Mouse (Mus musculus) cerebellum, adult 2 months (tissue): ENCODE results near the gene Psme3. TPM values are rescaled to one million over a fixed set of nuclear protein-coding genes. Genes with fewer than 3 reads are reported as not detected.

Experiments used
- DNase-seq, 2 experiments: peaks; one replicate each; pipeline ENCODE4 v3.0.0; 2021
- H3K27ac ChIP-seq: fragments of 200-500 bp; 2 replicates; pipeline ENCODE4 v1.5.1; 2012; ENCODE audit warnings: low read length, control low read depth, inconsistent platforms; ENCODE audit not compliant: insufficient read depth
- H3K27me3 ChIP-seq: fragments of 200-500 bp; 2 replicates; pipeline ENCODE4 v1.6.1; 2012; ENCODE audit warnings: inconsistent platforms, mild to moderate bottlenecking, low read length, moderate library complexity; ENCODE audit not compliant: control insufficient read depth, insufficient read depth
- H3K4me1 ChIP-seq: fragments of 200-500 bp; 2 replicates; pipeline ENCODE4 v1.6.1; 2011; ENCODE audit warnings: low read length; ENCODE audit not compliant: control insufficient read depth, insufficient read depth
- H3K4me3 ChIP-seq: fragments of 200-500 bp; replicated peaks from 2 replicates; pipeline ENCODE3; 2011; ENCODE audit warnings: mild to moderate bottlenecking, low read depth, low read length, control low read depth; ENCODE audit not compliant: insufficient read depth
- CTCF ChIP-seq: fragments of 200-500 bp; IDR thresholded peaks from 2 replicates; pipeline ENCODE4 v1.5.1; 2011; ENCODE audit warnings: low read depth, mild to moderate bottlenecking, control low read depth, low read length, moderate library complexity, borderline replicate concordance; ENCODE audit not compliant: insufficient read depth
- POLR2A ChIP-seq: fragments of 200-500 bp; IDR thresholded peaks from 2 replicates; pipeline ENCODE4 v1.6.1; 2011; ENCODE audit warnings: low read length, control low read depth, borderline replicate concordance; ENCODE audit not compliant: insufficient read depth
- WGBS: fragments of 180-500 bp; shearing (Covaris S2); methylation state at CpG from one replicate; pipeline ENCODE4 v1.1.7; 2018; 5-methylcytosine and 5-hydroxymethylcytosine counted together
- polyA plus RNA-seq: library from polyadenylated mRNA; depleted of rRNA; stranded (reverse); fragments of >200 nt; gene quantifications from 2 replicates; pipeline ENCODE4 v1.2.3, GENCODE M21; 2012; rRNA removed

The Psme3 gene
- polyA plus RNA-seq, 1 experiment: 98.4 TPM

DNA sequence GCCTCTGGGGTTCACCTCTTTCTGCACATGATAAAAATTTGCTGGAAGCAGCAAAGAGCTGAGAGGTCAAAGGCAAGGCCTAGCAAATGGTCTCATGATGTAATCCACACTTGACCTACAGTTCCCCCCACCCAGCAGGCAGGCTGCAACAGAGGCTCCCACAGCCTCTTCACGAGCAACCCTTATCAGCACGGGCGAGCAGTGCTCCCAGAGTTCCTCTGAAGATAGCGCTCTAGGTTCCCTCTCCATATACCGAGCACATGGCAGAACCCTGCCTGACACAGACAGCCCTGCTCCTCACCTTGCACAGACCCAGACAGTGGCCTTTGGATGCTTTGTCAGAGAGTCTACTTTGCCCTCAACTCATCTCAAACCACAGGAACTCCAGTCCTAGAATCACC, 48.5 kb downstream of the Psme3 start:
- Histone ChIP-seq H3K27ac (no peak overlapping the region), H3K27me3 (no peaks in the 10 kb centered on the region), H3K4me3 (no peak overlapping the region), H3K4me1 (no peaks in the 10 kb centered on the region)
- TF ChIP-seq POLR2A (no peak), CTCF (no peak)
- no peak for DNase-seq
- WGBS: 83% methylated on average over 5 of the region's 5 CpGs

DNA sequence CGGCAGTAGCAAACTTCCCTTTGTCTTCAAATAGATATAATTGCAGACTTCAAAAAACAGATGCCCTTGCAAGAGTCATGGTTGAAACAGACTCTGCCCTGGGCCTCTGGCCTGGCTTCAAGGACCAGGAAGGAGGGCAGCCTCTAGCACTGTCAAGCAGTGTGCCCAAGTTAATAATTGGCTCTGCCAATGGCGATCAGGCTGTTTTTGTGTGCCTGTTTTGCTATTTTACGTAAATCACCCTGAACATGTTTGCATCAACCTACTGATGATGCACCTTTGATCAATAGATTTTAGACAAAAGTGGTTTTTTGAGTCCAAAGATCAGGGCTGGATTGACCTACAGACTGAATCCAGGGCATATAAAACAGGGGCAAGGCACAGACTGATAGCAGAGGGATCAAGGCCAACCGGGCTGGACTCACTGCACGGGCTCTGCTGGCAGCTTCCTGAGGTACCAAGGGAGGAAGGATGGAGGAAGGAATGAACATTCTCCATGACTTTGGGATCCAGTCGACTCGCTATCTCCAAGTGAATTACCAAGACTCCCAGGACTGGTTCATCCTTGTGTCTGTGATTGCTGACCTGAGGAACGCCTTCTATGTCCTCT, 51.4 kb downstream of the Psme3 start, which contains the start of gene G6pc:
Gene G6pc (plus strand): TSS at position 236 of the 610 bp plus-strand sequence.
- Histone ChIP-seq H3K27ac (no peak within 1 kb of the TSS), H3K27me3 (no peaks in the 10 kb centered on the region), H3K4me3 (no peak within 1 kb of the TSS), H3K4me1 (no peaks in the 10 kb centered on the region)
- 81% methylated on average over 8 of the region's 8 CpGs for WGBS
- no peak for TF ChIP-seq POLR2A
- TF ChIP-seq CTCF: no peak
- DNase-seq: no peak

DNA sequence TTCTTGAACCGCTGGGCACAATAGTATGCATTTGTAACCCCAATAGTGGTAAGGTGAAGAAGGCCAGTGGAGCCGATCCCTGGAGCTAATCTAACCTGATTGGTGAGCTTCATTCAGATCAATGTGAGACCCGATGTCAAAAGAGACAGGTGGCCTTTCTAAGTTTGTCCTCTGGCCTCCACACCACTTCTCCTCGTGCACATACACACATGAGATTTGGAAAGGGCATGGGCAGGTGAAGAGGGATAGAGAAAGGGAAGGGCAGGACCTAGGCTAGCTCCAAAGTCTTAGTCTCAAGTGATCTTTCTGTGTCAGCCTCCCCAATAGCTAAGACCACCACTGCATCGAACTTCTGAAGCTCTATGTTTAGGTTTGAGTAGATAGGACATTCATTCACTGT, 54.1 kb downstream of the Psme3 start:
- H3K27ac ChIP-seq: no peak overlapping the region
- H3K4me1 ChIP-seq: no peaks in the 10 kb centered on the region
- TF ChIP-seq POLR2A: no peak
- TF ChIP-seq CTCF: no peak
- WGBS: 72% methylated on average over 5 of the region's 5 CpGs
- DNase-seq: no peak
- H3K27me3 ChIP-seq: no peaks in the 10 kb centered on the region
- H3K4me3 ChIP-seq: no peak overlapping the region

Other genes with a start within 250 kb of the Psme3 start
- 12.7 and 15.8 TPM in 2 replicates for gene Naglu, start 246.2 kb upstream of the Psme3 start, polyA plus RNA-seq
- 0.84 and 0.93 TPM in 2 replicates for gene Hsd17b1, start 237.8 kb upstream of the Psme3 start, polyA plus RNA-seq
- gene Coasy, start 233.6 kb upstream of the Psme3 start, polyA plus RNA-seq: 34.1 and 36.7 TPM in 2 replicates
- 54.9 and 55.8 TPM in 2 replicates for gene Mlx, start 228.9 kb upstream of the Psme3 start, polyA plus RNA-seq
- gene Psmc3ip, start 220.8 kb upstream of the Psme3 start, polyA plus RNA-seq: 4.7 and 5.3 TPM in 2 replicates
- gene Retreg3, start 196.3 kb upstream of the Psme3 start, polyA plus RNA-seq: 87.3 and 90.1 TPM in 2 replicates
- gene Tubg1, start 196.3 kb upstream of the Psme3 start, polyA plus RNA-seq: 39.1 and 39.3 TPM in 2 replicates
- 44.3 and 47.8 TPM in 2 replicates for gene Tubg2, start 160.3 kb upstream of the Psme3 start, polyA plus RNA-seq
- 151 and 169 TPM in 2 replicates for gene Cntnap1, start 145.7 kb upstream of the Psme3 start, polyA plus RNA-seq
- 67.6 and 71.0 TPM in 2 replicates for gene Plekhh3, start 144.9 kb upstream of the Psme3 start, polyA plus RNA-seq
- gene Ccr10, start 140.8 kb upstream of the Psme3 start, polyA plus RNA-seq: 0.82 and 1.0 TPM in 2 replicates
- gene Ezh1, start 89.8 kb upstream of the Psme3 start, polyA plus RNA-seq: 64.4 and 70.7 TPM in 2 replicates
- gene Ramp2, start 70.2 kb upstream of the Psme3 start, polyA plus RNA-seq: 50.3 and 52.7 TPM in 2 replicates
- 66.8 and 67.0 TPM in 2 replicates for gene Vps25, start 62.5 kb upstream of the Psme3 start, polyA plus RNA-seq
- gene Wnk4, start 55.6 kb upstream of the Psme3 start, polyA plus RNA-seq: 2.6 and 3.1 TPM in 2 replicates
- 0.65 TPM in 2 replicates for gene Cntd1, start 37.2 kb upstream of the Psme3 start, polyA plus RNA-seq
- 174 and 218 TPM in 2 replicates for gene Coa3, start 37.1 kb upstream of the Psme3 start, polyA plus RNA-seq
- 122 and 132 TPM in 2 replicates for gene Becn1, start 13.9 kb upstream of the Psme3 start, polyA plus RNA-seq
- gene Aoc2, start 8.8 kb downstream of the Psme3 start, polyA plus RNA-seq: 2.9 and 3.0 TPM in 2 replicates
- 0.75 and 0.76 TPM in 2 replicates for gene Aoc3, start 14.4 kb downstream of the Psme3 start, polyA plus RNA-seq
- 0.08 TPM in 1 of 2 replicates, not detected in the other for gene G6pc, start 51.3 kb downstream of the Psme3 start, polyA plus RNA-seq
- gene Aarsd1, start 101.4 kb downstream of the Psme3 start, polyA plus RNA-seq: 53.2 and 55.3 TPM in 2 replicates
- gene Gm27029, start 108.6 kb downstream of the Psme3 start, polyA plus RNA-seq: 2.9 and 3.1 TPM in 2 replicates
- gene Rundc1, start 108.9 kb downstream of the Psme3 start, polyA plus RNA-seq: 31.8 and 32.0 TPM in 2 replicates
- gene Ptges3l, start 109.1 kb downstream of the Psme3 start, polyA plus RNA-seq: 1.2 and 1.8 TPM in 2 replicates
- gene Rpl27, start 126.1 kb downstream of the Psme3 start, polyA plus RNA-seq: 400 and 422 TPM in 2 replicates
- gene Ifi35, start 132.2 kb downstream of the Psme3 start, polyA plus RNA-seq: 6.2 and 6.3 TPM in 2 replicates
- 216 and 275 TPM in 2 replicates for gene Rnd2, start 148.8 kb downstream of the Psme3 start, polyA plus RNA-seq
- gene Vat1, start 150.0 kb downstream of the Psme3 start, polyA plus RNA-seq: 44.6 and 49.2 TPM in 2 replicates
- 0.59 and 0.67 TPM in 2 replicates for gene Brca1, start 235.7 kb downstream of the Psme3 start, polyA plus RNA-seq
- gene Nbr1, start 235.9 kb downstream of the Psme3 start, polyA plus RNA-seq: 137 and 147 TPM in 2 replicates